Mouse (Mus musculus) heart, postnatal 0 days (tissue): ENCODE results near the gene Baiap2.

Experiments used
- CTCF ChIP-seq: IDR thresholded peaks from 2 replicates; pipeline ENCODE4 v1.5.1; 2016; ENCODE audit warnings: antibody characterized with exemption, control low read depth, low read depth
- EP300 ChIP-seq: IDR thresholded peaks from 2 replicates; pipeline ENCODE4 v1.6.1; 2016; ENCODE audit warnings: antibody characterized with exemption, low read depth

DNA sequence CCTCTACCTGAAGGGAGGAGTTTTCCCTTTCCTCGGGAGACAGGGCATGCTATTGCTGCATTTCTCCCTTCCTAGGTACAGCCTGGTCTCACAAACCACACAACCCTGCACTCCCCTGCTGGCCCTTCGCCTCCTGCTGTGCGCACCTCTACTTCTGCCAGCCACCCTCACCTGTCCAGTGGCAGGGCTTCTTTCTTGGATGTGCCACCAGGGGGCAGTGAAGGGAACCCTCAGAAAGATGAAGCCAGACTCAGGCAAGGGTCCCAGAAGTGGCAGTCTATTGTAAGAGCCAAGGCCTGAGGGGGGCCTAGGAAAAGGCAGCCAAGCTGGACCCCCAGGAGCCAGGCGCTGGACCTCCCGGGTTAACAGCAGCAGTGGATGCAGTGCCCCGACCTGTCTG, 7.1 kb upstream of the Baiap2 start:
- TF ChIP-seq CTCF (peak; percentile 83), EP300 (no peak)
